Mouse (Mus musculus) T-helper 1 cell (primary cell): ENCODE data around the gene Twsg1.

Experiments used
- in situ Hi-C: fragments of 300-600 bp; cut with MboI, MseI; formaldehyde crosslinking; loops from one replicate; pipeline ENCODE4 v1.15.1; 2025; ENCODE audit warnings: high pct_unique_total_duplicates

The Twsg1 gene

GRCm38 (mm10) chr17:65933741-65934140 lies 17.3 kb downstream of the Twsg1 start:
- in situ Hi-C loops = no loop called here

- in situ Hi-C loops = no loop called here
Observed at GRCm38 (mm10) chr17:65931525-65931924, 19.5 kb downstream of the Twsg1 start.

DNA sequence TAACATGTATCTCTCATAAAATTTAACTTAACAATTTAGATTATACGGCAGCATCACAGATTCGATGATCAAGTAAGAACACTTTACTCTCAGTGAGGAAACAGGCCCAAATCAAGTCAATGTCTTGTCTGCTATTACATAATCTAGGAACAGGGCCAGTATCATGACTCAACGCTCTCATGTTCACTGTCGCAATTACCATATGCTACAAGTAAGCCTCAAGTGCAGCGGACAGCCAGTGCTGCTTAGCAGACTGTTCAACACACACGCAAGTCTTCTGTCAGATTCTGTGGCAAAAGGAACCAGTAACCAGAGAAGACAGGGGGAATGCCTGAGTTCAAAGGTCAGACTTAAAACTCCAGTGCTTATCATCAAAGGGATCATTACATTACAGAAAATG lies 20.1 kb downstream of the Twsg1 start:
- in situ Hi-C loops = no loop called here

- in situ Hi-C loops = no loop called here
Observed at GRCm38 (mm10) chr17:65930158-65930826, 20.7 kb downstream of the Twsg1 start.

GRCm38 (mm10) chr17:65929319-65929978 lies 21.6 kb downstream of the Twsg1 start:
- in situ Hi-C loops = no loop called here

- in situ Hi-C loops = no loop called here
Observed at GRCm38 (mm10) chr17:65927077-65927476, 23.9 kb downstream of the Twsg1 start.

DNA sequence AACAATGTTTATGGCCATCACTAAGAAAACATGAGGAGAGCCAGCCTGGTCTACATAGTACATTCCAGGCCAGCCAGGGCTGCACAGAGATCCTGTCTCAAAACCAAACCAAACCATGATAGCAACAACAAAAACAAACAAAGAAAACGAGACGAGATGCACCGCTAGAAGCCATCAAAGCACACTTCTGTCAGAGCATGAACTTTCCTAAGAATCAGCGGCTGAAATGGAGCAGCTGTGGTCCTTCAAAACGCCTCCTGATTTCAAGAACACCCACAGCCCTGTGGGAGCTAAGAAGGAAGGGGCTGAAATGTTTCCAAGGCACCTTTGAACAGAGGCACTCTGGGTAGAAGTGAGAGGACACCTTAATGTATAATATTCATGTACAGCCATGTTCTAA lies 26.8 kb downstream of the Twsg1 start:
- in situ Hi-C loops = no loop called here

GRCm38 (mm10) chr17:65921975-65922374 lies 29.1 kb downstream of the Twsg1 start:
- in situ Hi-C loops = no loop called here

- in situ Hi-C loops = no loop called here
Observed at GRCm38 (mm10) chr17:65919235-65919634, 31.8 kb downstream of the Twsg1 start.

DNA sequence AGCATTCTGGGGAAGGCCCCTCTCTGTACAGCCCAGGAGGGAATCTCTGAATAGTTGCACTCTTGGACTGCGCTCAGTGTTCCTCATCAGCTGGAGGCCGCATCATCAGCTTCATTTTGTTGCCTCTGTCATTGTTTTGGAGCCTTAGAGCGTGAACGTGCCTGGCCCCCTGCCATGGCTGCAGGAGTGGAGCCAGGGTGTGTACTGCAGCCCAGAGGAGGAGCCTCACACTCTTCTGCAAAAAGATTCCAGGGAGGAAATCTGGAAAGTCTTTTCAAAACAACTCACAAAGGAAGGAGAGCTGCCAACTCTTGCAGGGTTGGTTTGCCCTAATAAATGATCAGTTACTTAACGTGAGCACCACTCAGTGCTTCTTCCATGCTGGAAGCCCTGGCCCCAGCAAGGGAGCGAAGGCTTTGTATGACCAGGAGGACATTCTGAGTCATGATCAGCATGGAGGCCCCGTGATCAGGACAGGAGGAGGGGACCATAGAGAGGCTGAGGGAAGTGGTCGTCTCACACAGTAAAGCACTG lies 34.8 kb downstream of the Twsg1 start:
- in situ Hi-C loops = no loop called here

GRCm38 (mm10) chr17:65914083-65914482 lies 36.9 kb downstream of the Twsg1 start:
- in situ Hi-C loops = no loop called here

DNA sequence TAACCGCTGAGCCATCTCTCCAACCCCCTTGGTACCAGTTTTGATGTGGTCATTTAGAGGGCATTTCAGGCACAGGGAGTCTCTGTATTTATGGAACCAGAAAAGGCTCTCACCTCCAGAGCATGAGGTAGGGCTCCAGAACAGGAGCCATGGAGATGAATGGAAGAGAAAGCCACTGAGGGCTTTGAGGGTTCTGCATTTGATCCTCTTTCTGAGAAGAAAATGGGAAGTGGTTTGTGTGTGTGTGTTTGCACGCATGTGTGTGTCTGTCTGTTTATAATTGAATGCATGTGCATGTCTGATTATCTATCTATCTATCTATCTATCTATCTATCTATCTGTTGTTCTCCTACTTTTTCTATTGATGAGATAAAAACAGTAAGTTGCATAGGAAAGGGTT lies 38.8 kb downstream of the Twsg1 start:
- in situ Hi-C loops = no loop called here

DNA sequence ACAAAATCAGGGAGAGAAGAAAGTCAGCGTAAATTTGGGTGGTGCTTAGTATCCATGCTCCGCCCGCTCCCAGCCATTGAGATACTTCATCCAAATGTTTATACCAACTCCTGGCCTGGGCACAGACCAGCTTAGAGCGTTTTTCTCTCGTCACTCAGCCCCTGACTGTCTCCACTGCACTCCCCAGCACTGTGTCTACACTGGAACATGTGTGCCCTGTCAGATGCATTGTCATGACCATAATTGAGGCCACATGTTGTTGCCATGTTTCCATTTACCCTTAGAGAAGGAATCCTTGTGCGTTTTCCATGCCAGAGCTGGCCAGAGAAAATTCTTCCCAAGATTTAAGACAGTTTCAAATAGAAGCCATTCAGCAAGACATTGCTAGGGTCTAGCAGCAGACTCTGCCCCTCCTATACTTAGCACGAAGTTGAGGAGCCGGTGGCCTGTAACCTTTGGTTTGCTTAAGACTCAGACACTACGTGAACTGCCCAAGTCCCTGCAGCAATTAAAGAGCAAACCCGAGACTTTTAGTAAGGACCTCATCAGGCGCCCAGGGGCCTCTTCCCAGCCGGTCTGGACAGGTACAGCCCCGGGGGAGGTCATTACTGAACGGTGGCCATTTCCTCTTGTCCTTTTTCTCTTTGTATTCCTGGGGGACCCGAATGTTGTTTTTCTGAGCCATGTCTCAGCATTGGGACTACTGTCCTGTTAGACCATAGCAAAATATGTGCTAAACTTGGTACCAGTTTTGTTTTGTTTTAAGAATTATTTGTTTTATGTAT lies 39.5 kb downstream of the Twsg1 start:
- in situ Hi-C loops = no loop called here

DNA sequence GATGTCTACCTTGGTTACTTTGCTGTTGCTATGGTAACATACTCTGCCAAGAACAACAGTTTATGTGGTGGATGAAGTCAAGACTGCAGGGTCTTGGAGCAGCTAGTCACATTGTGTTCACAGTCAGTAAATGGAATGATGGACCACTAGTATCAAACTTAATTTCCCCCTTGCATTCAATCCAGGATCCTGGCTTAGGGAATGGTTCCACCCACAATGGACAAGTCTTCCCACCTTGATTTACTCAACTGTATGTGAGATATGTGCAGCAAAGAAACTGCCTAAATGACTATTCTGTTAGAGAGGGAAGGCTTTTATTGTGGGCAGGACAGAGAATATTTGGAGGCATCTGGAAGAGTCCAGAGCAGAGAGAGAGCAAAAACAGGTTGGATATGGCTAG lies 42.8 kb downstream of the Twsg1 start:
- in situ Hi-C loops = no loop called here

GRCm38 (mm10) chr17:65906895-65907401 lies 44.1 kb downstream of the Twsg1 start:
- in situ Hi-C loops = no loop called here

DNA sequence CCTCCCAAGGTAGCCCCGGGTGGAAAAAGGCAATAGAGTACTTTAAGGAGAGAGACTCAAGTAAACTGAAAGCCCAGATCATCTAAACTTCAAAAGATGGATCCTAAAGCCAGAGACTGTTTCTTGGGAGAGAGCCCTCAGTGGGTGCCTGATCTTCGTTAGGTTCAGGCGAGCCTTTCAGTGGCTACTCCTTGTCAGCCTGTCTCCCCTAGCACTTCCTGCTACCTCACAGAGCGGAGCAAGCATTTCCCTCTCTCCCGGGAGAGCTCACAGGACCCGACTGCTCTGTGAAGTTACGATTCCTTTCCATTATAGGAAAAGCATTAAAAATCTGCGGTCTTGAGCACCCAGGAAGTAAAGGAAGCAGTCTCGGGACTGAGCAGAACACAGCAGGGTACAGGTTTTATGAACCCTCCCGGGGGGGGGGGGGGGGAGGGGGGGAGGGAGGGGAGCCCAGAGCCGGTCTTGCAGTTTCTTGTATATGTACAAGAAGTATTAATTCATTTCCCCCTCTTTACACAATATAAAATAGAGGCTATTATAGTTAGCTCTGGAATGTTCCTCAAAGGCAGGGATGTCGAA lies 44.6 kb downstream of the Twsg1 start:
- in situ Hi-C loops = no loop called here

DNA sequence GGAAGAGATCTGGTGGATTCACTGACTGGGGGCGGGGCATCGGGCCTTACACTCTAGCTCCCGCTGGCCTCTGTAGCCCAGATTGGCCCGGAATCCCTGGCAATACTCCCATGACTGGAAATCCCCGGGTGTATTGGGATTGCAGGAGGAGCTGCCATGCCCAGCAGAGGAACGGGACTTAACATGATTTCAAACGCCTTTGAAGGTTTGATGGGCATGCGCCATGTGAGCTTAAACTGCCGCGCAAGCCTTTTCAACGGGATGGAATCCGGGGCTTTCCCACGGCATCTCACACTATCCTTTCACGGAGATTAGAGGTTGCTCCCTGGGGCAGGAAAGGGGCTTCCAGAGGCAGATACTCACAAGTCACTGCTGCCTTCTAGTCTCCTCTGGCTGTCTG lies 45.8 kb downstream of the Twsg1 start:
- in situ Hi-C loops = no loop called here

DNA sequence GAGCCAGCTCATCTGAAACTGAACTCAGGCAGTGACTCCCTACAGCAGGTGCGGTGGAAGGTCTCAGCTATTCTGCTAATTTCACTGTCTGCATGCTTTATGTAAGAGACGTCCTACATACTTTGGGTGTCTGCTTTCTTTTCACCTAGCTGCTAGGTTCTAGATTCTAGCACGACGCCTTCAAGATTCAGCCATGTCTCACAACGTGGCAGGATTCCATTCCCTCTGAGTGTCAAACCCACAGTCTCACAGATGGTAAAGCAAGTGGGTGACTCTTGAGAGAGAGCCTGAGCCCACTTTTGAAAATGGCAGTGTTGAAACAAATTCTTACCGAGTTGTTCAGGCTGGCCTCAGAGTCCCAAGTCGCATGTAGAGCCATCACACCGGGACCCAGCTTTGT lies 47.2 kb downstream of the Twsg1 start:
- in situ Hi-C loops = no loop called here

DNA sequence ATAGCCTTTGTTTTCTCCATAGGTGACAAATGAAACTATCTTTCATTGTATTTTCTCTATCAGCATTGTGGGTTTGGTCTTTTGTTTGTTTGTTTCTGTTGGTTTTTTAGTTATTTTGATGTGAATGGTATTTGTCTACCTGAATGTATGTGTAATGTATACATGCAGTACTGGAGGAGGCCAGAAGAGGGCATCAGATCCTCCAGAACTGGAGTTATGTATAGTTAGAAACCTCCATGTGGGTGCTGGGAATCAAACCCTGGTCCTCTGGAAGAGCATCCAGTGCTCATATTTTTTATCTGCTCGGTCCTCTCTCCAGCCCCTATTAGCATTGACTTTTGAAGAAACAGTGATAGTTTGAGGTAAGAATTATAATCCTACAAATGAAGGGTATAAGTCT lies 48.0 kb downstream of the Twsg1 start:
- in situ Hi-C loops = no loop called here

DNA sequence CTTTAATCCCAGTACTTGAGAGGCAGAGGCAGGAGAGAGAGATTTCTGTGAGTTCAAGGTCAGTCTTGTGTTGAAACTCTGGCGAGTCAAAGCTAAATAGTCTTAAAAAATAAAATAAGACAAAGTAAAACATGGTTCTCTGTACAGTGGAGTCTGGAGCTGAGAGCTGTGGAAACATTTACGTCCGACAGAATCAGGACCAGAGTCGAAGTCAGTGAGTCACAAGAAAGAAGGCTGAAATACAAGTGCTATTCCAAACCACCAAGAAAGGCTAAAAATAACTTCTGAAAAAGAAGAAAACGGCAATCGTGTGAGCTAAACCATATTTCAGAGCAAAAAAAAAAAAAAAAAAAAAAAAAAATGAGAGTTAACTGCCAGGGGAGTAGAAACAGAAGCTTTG lies 48.7 kb downstream of the Twsg1 start:
- in situ Hi-C loops = no loop called here

DNA sequence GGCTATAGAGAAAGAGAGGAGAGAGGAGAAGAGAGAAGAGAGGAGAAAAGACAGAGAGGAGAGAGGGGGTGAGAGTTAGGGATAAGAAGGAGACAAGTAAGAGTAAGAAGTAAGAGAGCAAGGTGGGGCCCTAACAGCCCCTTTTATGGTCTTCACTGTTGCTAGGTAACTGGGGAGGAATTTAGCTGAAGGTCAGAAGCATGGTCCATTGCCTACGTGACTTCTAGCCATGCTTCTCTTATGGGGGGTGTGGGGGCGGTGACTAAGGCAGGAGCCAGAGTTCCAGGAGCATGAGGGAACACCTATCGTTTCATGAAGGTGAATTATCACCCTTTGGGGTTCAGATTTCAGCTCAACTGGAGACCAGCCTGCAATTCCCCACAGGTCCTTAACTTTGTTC lies 55.0 kb downstream of the Twsg1 start:
- in situ Hi-C loops = no loop called here

DNA sequence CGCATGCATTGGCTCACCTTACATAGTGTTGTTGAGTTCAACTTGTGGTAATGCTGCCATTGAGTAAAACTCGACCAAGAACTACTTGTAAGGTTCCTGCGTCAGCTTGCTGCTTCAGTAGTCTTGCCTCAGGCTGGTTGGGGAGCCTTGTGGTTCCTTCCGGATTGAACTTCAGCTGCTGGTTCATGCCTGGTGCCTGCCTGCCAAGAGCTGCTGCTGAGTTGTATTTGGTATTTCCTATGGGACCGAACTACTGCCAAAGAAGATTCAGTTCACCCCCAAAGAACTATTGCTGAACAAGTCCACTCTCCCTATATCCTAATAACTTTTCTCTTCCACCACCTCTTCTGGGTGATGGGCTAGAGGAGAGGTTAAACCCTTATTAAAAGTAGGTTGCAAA lies 61.5 kb downstream of the Twsg1 start:
- in situ Hi-C loops = no loop called here
